Mouse (Mus musculus) inflammation-experienced regulatory T-cells, adult 16 weeks (primary cell): Measurements from ENCODE around the gene Tnp2. TPM values are rescaled to one million over a fixed set of nuclear protein-coding genes. Genes with fewer than 3 reads are reported as not detected.

Experiments
- polyA plus RNA-seq: library from polyadenylated mRNA; unstranded; fragments of 100-300 nt; shearing (Covaris generic); gene quantifications from one replicate; pipeline ENCODE4 v1.2.1, GENCODE M21; 2017

The Tnp2 gene
- polyA plus RNA-seq: 4.8 TPM

GRCm38 (mm10) chr16:10788271-10788670 lies at the start of gene Tnp2:
Gene Tnp2 (minus strand): TSS chr16:10788660.

GRCm38 (mm10) chr16:10834911-10835587 lies 46.6 kb upstream of the Tnp2 start, which contains the start of gene Rmi2:
Gene Rmi2 (plus strand): TSS chr16:10835059.

GRCm38 (mm10) chr16:10812865-10813371 lies 24.5 kb upstream of the Tnp2 start, which contains the start of gene Gm11172:
Gene Gm11172 (plus strand): TSS chr16:10812915.

GRCm38 (mm10) chr16:10805789-10806527 lies 17.5 kb upstream of the Tnp2 start, which contains the start of gene Prm1:
Gene Prm1 (minus strand): TSS chr16:10805839.

GRCm38 (mm10) chr16:10796034-10796433 lies 7.6 kb upstream of the Tnp2 start, which contains the start of gene Prm2:
Gene Prm2 (minus strand): TSS chr16:10796134.

GRCm38 (mm10) chr16:10790702-10791101 lies 2.2 kb upstream of the Tnp2 start, which contains the start of gene Prm3:
Gene Prm3 (minus strand): TSS chr16:10790914.

GRCm38 (mm10) chr16:10785371-10786231 lies 2.9 kb downstream of the Tnp2 start, which contains the start of gene Socs1:
Gene Socs1 (minus strand): TSS chr16:10785536.

Other genes starting within 250 kb of the Tnp2 start
- 4.0 TPM for gene Dexi, start 245.6 kb downstream of the Tnp2 start, polyA plus RNA-seq
- 24.9 TPM for gene Clec16a, start 243.3 kb downstream of the Tnp2 start, polyA plus RNA-seq
- gene Socs1, start 3.1 kb downstream of the Tnp2 start, polyA plus RNA-seq: 15.6 TPM
- not detected for gene Prm3, start 2.3 kb upstream of the Tnp2 start, polyA plus RNA-seq
- 0.49 TPM for gene Prm2, start 7.5 kb upstream of the Tnp2 start, polyA plus RNA-seq
- gene Prm1, start 17.2 kb upstream of the Tnp2 start, polyA plus RNA-seq: 1.1 TPM
- gene Gm11172, start 24.3 kb upstream of the Tnp2 start, polyA plus RNA-seq: not detected
- 0.45 TPM for gene Rmi2, start 46.4 kb upstream of the Tnp2 start, polyA plus RNA-seq